23 mouse cellular contexts compared by ENCODE assay signal in genomic region chr5:52871461-52871860, GRCm38 (mm10). TPM values are rescaled to one million over a fixed set of nuclear protein-coding genes. Genes with fewer than 3 reads are reported as not detected.
A peak's percentile ranks its signal among the peaks of the same experiment; 100 is the strongest.
DNase-seq lines count a peak whose midpoint lies in the region; TF ChIP-seq lines count a peak whose summit lies in the region.
"Had no signal": no experiment of that assay in that cellular context is flagged by ENCODE, and none has a peak within 500 bp of the region (broad histone marks: within the 10 kb centered on the region; RNA-seq: fewer than 3 reads in every experiment).

No protein-coding gene starts in this region.

- intact Hi-C loops in heart, postnatal 36 days (cut with DNase I), result no loop called here

- H3K27me3 ChIP-seq in E14TG2a.4 (ENCODE audit: insufficient read depth, low read length), result peaks cover 6% of the 10 kb centered on the region; the same call in 1 of the 2 replicates
- H3K27me3 ChIP-seq: CH12.LX; embryonic facial prominence, embryonic 13.5 days; embryonic facial prominence, embryonic 15.5 days; forebrain, embryonic 12.5 days had no signal

- H3K4me3 ChIP-seq in E14TG2a.4 (replicated peaks; ENCODE audit: low read length), result peak overlapping the region; percentile 51
- H3K4me3 ChIP-seq: embryonic facial prominence, embryonic 13.5 days; embryonic facial prominence, embryonic 15.5 days; erythroblast, embryonic 14.5 days; forebrain, embryonic 10.5 days; forebrain, embryonic 12.5 days had no signal

- no peak for TF ChIP-seq CTCF in E14TG2a.4 (conservative IDR thresholded peaks at IDR 0.05; ENCODE audit: low read length)

- H3K36me3 ChIP-seq in E14TG2a.4 (ENCODE audit: insufficient read depth, low read length), result peaks cover 26% of the 10 kb centered on the region

- peaks cover 7% of the 10 kb centered on the region; the same call in 1 of the 2 replicates for H3K4me1 ChIP-seq in E14TG2a.4 (replicated peaks; ENCODE audit: low read depth, low read length)
- H3K4me1 ChIP-seq: embryonic facial prominence, embryonic 13.5 days; embryonic facial prominence, embryonic 15.5 days; forebrain, embryonic 10.5 days; forebrain, embryonic 12.5 days had no signal

- H3K9me3 ChIP-seq in E14TG2a.4 (ENCODE audit: low read length), result peaks cover 3% of the 10 kb centered on the region; the same call in 1 of the 2 replicates
- H3K9me3 ChIP-seq: embryonic facial prominence, embryonic 13.5 days; embryonic facial prominence, embryonic 15.5 days; forebrain, embryonic 10.5 days; forebrain, embryonic 12.5 days had no signal

- peak; percentile 64 for DNase-seq in heart, adult 11 months
- DNase-seq in heart, postnatal 36 days, result no peak
- DNase-seq in testis, postnatal 10 days (ENCODE audit: low spot score), result peak; percentile 9
- no peak for DNase-seq in testis, postnatal 14 days (ENCODE audit: low spot score)
- DNase-seq in kidney, postnatal 4 days, result no peak
- DNase-seq: adrenal gland, adult 2 months; adrenal gland, postnatal 10 days; adrenal gland, postnatal 25 days; B cell, adult 2 months; cerebellum, adult 11 months; cerebellum, adult 18-20 months; cerebellum, adult 8-10 months; cerebellum, adult 9-11 months; cerebellum, postnatal 14 days; cerebellum, postnatal 36 days; embryo, embryonic 11 days had no signal

RNA-seq across cellular contexts. Expression of gene Anapc4, which starts 37.6 kb away (rescaled TPM):
- total RNA-seq in heart, postnatal 36 days (2021), result 10 to 100 TPM; 42.2 to 44.1 TPM

Comparison
In these comparisons a context has a peak if more than half of its experiments do, and no peak if none do; other contexts are left out.
1. DNase-seq: peak in heart, adult 11 months (single experiment) and testis, postnatal 10 days (single experiment); none in heart, postnatal 36 days (0 of 2), testis, postnatal 14 days (single experiment) and kidney, postnatal 4 days (0 of 2).